8 mouse cellular contexts compared by ENCODE assay signal in the genomic region with DNA sequence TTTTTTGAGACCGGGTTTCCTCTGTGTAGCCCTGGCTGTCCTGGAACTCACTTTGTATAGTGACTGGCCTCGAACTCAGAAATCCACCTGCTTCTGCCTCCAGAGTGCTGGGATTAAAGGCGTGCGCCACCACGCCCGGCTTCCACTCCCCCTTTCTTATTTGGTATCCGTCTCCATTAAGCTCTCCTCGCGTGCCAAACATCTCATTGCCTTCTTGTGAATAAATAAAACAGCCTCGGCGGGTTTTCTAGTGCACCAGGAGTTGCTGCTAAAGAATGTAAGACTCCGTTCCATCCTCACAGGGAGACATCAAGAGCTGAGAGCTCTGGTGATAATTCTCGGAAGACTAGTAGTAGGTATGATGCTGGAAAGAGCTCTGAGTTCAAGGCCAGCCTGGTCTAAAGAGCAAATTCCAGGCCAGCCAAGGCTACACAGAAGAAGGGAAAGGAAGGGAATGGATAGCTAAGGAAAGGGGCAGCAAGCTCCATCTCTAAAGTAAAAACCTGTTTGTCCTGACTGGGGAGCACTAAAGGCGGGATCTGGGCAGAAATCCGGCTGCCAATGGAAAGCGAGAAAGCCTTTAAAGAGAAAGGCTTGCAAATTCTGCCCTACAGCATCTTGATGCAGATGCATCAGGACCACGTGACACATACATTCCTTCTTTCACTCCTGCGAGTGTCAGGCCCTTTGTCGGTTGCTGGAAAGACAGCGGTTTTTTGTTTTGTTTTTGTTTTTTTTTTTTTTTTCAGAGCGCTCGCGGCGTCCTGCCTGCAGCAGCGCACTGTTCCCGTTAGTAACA. TPM values are rescaled to one million over a fixed set of nuclear protein-coding genes. Genes with fewer than 3 reads are reported as not detected.
DNase-seq lines count a peak whose midpoint lies in the region; ATAC-seq and TF ChIP-seq lines count a peak whose summit lies in the region.

No protein-coding gene starts in this region.

- TF ChIP-seq CTCF in lung, postnatal 0 days (IDR thresholded peaks at IDR 0.05): no peak

- H3K36me3 ChIP-seq in hindbrain, embryonic 11.5 days (ENCODE audit: control insufficient read depth, insufficient read depth, low read length): no peaks in the 10 kb centered on the region
- H3K36me3 ChIP-seq in lung, postnatal 0 days (ENCODE audit: insufficient read depth, low read length): no peaks in the 10 kb centered on the region

- H3K4me3 ChIP-seq in hindbrain, embryonic 11.5 days (ENCODE audit: low read depth, low read length): peak overlapping the region; percentile 47
- H3K4me3 ChIP-seq in lung, postnatal 0 days (ENCODE audit: low read depth, low read length): peak overlapping the region; percentile 59

- no peaks in the 10 kb centered on the region for H3K4me1 ChIP-seq in hindbrain, embryonic 11.5 days (replicated peaks; ENCODE audit: control insufficient read depth, insufficient read depth, low read length)
- H3K4me1 ChIP-seq in lung, postnatal 0 days (ENCODE audit: insufficient read depth, low read depth, low read length): no peaks in the 10 kb centered on the region

- ATAC-seq in erythroid progenitor cell, adult 5-6 weeks (replicated peaks; ENCODE audit: low FRiP score, poor library complexity, severe bottlenecking): peak; percentile 40
- ATAC-seq in hindbrain, embryonic 11.5 days (ENCODE audit: low FRiP score): peak; percentile 65
- peak; percentile 31 for ATAC-seq in lung, postnatal 0 days

- TF ChIP-seq EP300 in lung, postnatal 0 days (IDR thresholded peaks at IDR 0.05): no peak

- intact Hi-C loops in heart, postnatal 25 days (cut with DNase I): no loop called here

- H3K27me3 ChIP-seq in hindbrain, embryonic 11.5 days (ENCODE audit: control insufficient read depth, insufficient read depth, low read length): no peaks in the 10 kb centered on the region
- H3K27me3 ChIP-seq in lung, postnatal 0 days (replicated peaks; ENCODE audit: insufficient read depth, low read length): no peaks in the 10 kb centered on the region

- peak overlapping the region; percentile 34; the same call in 1 of the 2 replicates for H3K27ac ChIP-seq in hindbrain, embryonic 11.5 days (ENCODE audit: low read depth, low read length)
- no peak overlapping the region for H3K27ac ChIP-seq in lung, postnatal 0 days (ENCODE audit: low read length)

- 8% methylated on average over 26 of the region's 26 CpGs for WGBS in hindbrain, embryonic 11.5 days
- 7% methylated on average over 26 of the region's 26 CpGs for whole genome bisulfite sequencing in lung, postnatal 0 days

- H3K9ac ChIP-seq in hindbrain, embryonic 11.5 days (ENCODE audit: low read depth, low read length): peak overlapping the region; percentile 1; the same call in 1 of the 2 replicates
- peak overlapping the region; percentile 19 for H3K9ac ChIP-seq in lung, postnatal 0 days (replicated peaks; ENCODE audit: low read depth)

- H3K9me3 ChIP-seq in hindbrain, embryonic 11.5 days (ENCODE audit: control insufficient read depth, low read length): no peaks in the 10 kb centered on the region
- H3K9me3 ChIP-seq in lung, postnatal 0 days (ENCODE audit: low read length): no peaks in the 10 kb centered on the region

- H3K4me2 ChIP-seq in hindbrain, embryonic 11.5 days (replicated peaks; ENCODE audit: low read depth, low read length): peak overlapping the region; percentile 72
- peak overlapping the region; percentile 86 for H3K4me2 ChIP-seq in lung, postnatal 0 days (replicated peaks; ENCODE audit: low read depth, low read length)

- peak; percentile 92 for DNase-seq in heart, adult 11 months
- no peak for DNase-seq in heart, postnatal 25 days (ENCODE audit: low spot score)
- DNase-seq in c-Kit-negative CD71-positive TER-119-positive erythroid progenitor cells, embryonic 14.5 days (ENCODE audit: low read depth, low spot score): peak; percentile 21
- DNase-seq in hindbrain, embryonic 11.5 days (ENCODE audit: low spot score): peak; percentile 62
- peak; percentile 15 for DNase-seq in layer of hippocampus, adult 9-11 months
- peak; percentile 53 for DNase-seq in lung, postnatal 0 days (ENCODE audit: low spot score)
- peak; percentile 19 for DNase-seq in retina, postnatal 7 days (ENCODE audit: low read depth, low spot score)

RNA-seq across cellular contexts. Expression of a gene that starts 0.6 kb away (rescaled TPM):
- 100 to 1,000 TPM; 120 to 128 TPM for total RNA-seq in heart, postnatal 25 days (2021)
- total RNA-seq in erythroid progenitor cell, adult 5-6 weeks (2015; ENCODE audit: low replicate concordance): 23.8 and 32.3 TPM in 2 replicates
- 29.5 and 35.8 TPM in 2 replicates for total RNA-seq in erythroid progenitor cell, adult 5-6 weeks (2017; ENCODE audit: low replicate concordance)
- 27.1 and 30.2 TPM in 2 replicates for polyA plus RNA-seq in hindbrain, embryonic 11.5 days (2014; fragmentation: Nextera tagmentation; extraction: Ambion mirVana)
- polyA plus RNA-seq in lung, postnatal 0 days (2015; fragmentation: Nextera tagmentation; extraction: Ambion mirVana): 46.2 and 48.6 TPM in 2 replicates

RNA-seq across cellular contexts. Expression of a gene that starts 47.9 kb away (rescaled TPM):
- not detected for total RNA-seq in heart, postnatal 25 days (2021)
- not detected in 2 replicates for total RNA-seq in erythroid progenitor cell, adult 5-6 weeks (2015; ENCODE audit: low replicate concordance)
- total RNA-seq in erythroid progenitor cell, adult 5-6 weeks (2017; ENCODE audit: low replicate concordance): not detected in 2 replicates
- not detected in 2 replicates for polyA plus RNA-seq in hindbrain, embryonic 11.5 days (2014; fragmentation: Nextera tagmentation; extraction: Ambion mirVana)
- not detected in 2 replicates for polyA plus RNA-seq in lung, postnatal 0 days (2015; fragmentation: Nextera tagmentation; extraction: Ambion mirVana)

RNA-seq across cellular contexts. Expression of a gene that starts 48.0 kb away (rescaled TPM):
- total RNA-seq in heart, postnatal 25 days (2021): not detected
- not detected in 2 replicates for total RNA-seq in erythroid progenitor cell, adult 5-6 weeks (2015; ENCODE audit: low replicate concordance)
- total RNA-seq in erythroid progenitor cell, adult 5-6 weeks (2017; ENCODE audit: low replicate concordance): not detected in 2 replicates
- polyA plus RNA-seq in hindbrain, embryonic 11.5 days (2014; fragmentation: Nextera tagmentation; extraction: Ambion mirVana): 0.09 TPM in 1 of 2 replicates, not detected in the other
- not detected in 2 replicates for polyA plus RNA-seq in lung, postnatal 0 days (2015; fragmentation: Nextera tagmentation; extraction: Ambion mirVana)
